Mouse (Mus musculus) testis, adult 2 months (tissue): Measurements from ENCODE around the gene Slc2a6.

Experiments
- CTCF ChIP-seq: fragments of 200-500 bp; IDR thresholded peaks from 2 replicates; pipeline ENCODE4 v1.5.1; 2012; ENCODE audit warnings: low read depth, mild to moderate bottlenecking, inconsistent platforms, low read length, moderate library complexity; ENCODE audit not compliant: control insufficient read depth, insufficient read depth, insufficient replicate concordance
- POLR2A ChIP-seq: fragments of 200-500 bp; IDR thresholded peaks from 2 replicates; pipeline ENCODE4 v1.6.1; 2012; ENCODE audit warnings: low read depth, mild to moderate bottlenecking, inconsistent platforms, low read length, moderate library complexity; ENCODE audit not compliant: control insufficient read depth

GRCm38 (mm10) chr2:27026857-27027617 lies 761 bp downstream of the Slc2a6 start:
- TF ChIP-seq CTCF: no peak
- TF ChIP-seq POLR2A: no peak
